Mouse (Mus musculus): ENCODE data around the gene Pak1.

Gene Pak1

GRCm38 (mm10) chr7:97788190-97788668 lies at the start of gene Pak1:
Gene Pak1 (plus strand): TSS chr7:97788541.
- DNase-seq (ENCODE audit: low spot score): peak; percentile 94

GRCm38 (mm10) chr7:97740948-97741347 lies 47.4 kb upstream of the Pak1 start:
- no peak for DNase-seq (ENCODE audit: low spot score)

- no peak for DNase-seq (ENCODE audit: low spot score)
Observed at GRCm38 (mm10) chr7:97741756-97742291, 46.5 kb upstream of the Pak1 start.

- DNase-seq (ENCODE audit: low spot score): peak; percentile 78
Observed at GRCm38 (mm10) chr7:97745299-97745698, 43.0 kb upstream of the Pak1 start.

GRCm38 (mm10) chr7:97747176-97747707 lies 41.1 kb upstream of the Pak1 start:
- DNase-seq (ENCODE audit: low spot score): no peak

GRCm38 (mm10) chr7:97747787-97748497 lies 40.4 kb upstream of the Pak1 start:
- peak; percentile 87 for DNase-seq (ENCODE audit: low spot score)

- DNase-seq (ENCODE audit: low spot score): peak; percentile 72
Observed at GRCm38 (mm10) chr7:97748527-97749206, 39.7 kb upstream of the Pak1 start.

- peak; percentile 70 for DNase-seq (ENCODE audit: low spot score)
Observed at GRCm38 (mm10) chr7:97749207-97750190, 38.8 kb upstream of the Pak1 start.

GRCm38 (mm10) chr7:97756967-97757881 lies 31.1 kb upstream of the Pak1 start:
- peak; percentile 44 for DNase-seq (ENCODE audit: low spot score)

GRCm38 (mm10) chr7:97764591-97764990 lies 23.8 kb upstream of the Pak1 start:
- peak; percentile 40 for DNase-seq (ENCODE audit: low spot score)

- peak; percentile 67 for DNase-seq (ENCODE audit: low spot score)
Observed at GRCm38 (mm10) chr7:97765181-97765962, 23.0 kb upstream of the Pak1 start.

GRCm38 (mm10) chr7:97765963-97766347 lies 22.4 kb upstream of the Pak1 start:
- DNase-seq (ENCODE audit: low spot score): no peak

- no peak for DNase-seq (ENCODE audit: low spot score)
Observed at GRCm38 (mm10) chr7:97766406-97767166, 21.8 kb upstream of the Pak1 start.

- no peak for DNase-seq (ENCODE audit: low spot score)
Observed at GRCm38 (mm10) chr7:97767841-97768240, 20.5 kb upstream of the Pak1 start.

GRCm38 (mm10) chr7:97769020-97769419 lies 19.3 kb upstream of the Pak1 start:
- DNase-seq (ENCODE audit: low spot score): no peak

- peak; percentile 54 for DNase-seq (ENCODE audit: low spot score)
Observed at GRCm38 (mm10) chr7:97770841-97771620, 17.3 kb upstream of the Pak1 start.

- DNase-seq (ENCODE audit: low spot score): no peak
Observed at GRCm38 (mm10) chr7:97775380-97775779, 13.0 kb upstream of the Pak1 start.

GRCm38 (mm10) chr7:97775923-97776322 lies 12.4 kb upstream of the Pak1 start:
- no peak for DNase-seq (ENCODE audit: low spot score)
